Mouse (Mus musculus): Measurements from ENCODE around the gene Mrpl48. TPM values are rescaled to one million over a fixed set of nuclear protein-coding genes. Genes with fewer than 3 reads are reported as not detected.

Gene Mrpl48
- polyA plus RNA-seq, 1 experiment from 2014 or later, result 89.5 TPM

DNA sequence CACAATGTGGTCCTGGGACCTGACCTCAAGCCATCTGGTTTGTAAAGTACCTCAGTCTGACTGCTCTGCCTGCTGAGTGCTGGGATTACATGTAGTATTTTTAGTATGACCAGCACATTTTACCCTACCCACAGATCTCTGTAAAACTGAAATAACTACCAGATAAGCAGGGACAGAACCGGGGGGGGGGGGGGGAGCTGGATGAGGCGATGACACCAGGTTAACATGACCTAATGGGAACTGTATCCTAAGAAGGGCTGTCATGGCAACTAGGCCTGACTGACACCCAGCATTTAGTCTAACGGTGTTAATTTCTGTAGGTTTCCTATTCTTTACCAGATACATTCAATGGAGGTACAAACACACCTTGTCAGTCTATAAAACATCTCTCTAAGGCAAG, 58.3 kb downstream of the Mrpl48 start:
- ATAC-seq (ENCODE audit: low FRiP score) (no peak), DNase-seq (ENCODE audit: low spot score) (no peak)
- Histone ChIP-seq H3K27ac (no peak overlapping the region), H3K4me2 (replicated peaks) (no peak overlapping the region), H3K9ac (no peak overlapping the region), H3K4me3 (replicated peaks; ENCODE audit: low read length) (no peak overlapping the region), H3K36me3 (replicated peaks; ENCODE audit: control insufficient read depth, insufficient read depth) (peaks cover 29% of the 10 kb centered on the region), H3K27me3 (ENCODE audit: control insufficient read depth, insufficient read depth, low read length) (no peaks in the 10 kb centered on the region), H3K9me3 (ENCODE audit: control insufficient read depth, low read length) (no peaks in the 10 kb centered on the region), H3K4me1 (replicated peaks; ENCODE audit: control insufficient read depth, insufficient read depth, low read length) (0 out of 2 replicates have a peak, but pooled peaks cover under 1% of the 10 kb centered on the region)
- WGBS, result 96% methylated on average over 3 of the region's 3 CpGs

- ATAC-seq (ENCODE audit: low FRiP score) (no peak), DNase-seq (ENCODE audit: low spot score) (no peak)
- Histone ChIP-seq H3K4me1 (replicated peaks; ENCODE audit: control insufficient read depth, insufficient read depth, low read length) (no peaks in the 10 kb centered on the region), H3K4me3 (replicated peaks; ENCODE audit: low read length) (no peak overlapping the region), H3K36me3 (replicated peaks; ENCODE audit: control insufficient read depth, insufficient read depth) (peaks cover 29% of the 10 kb centered on the region), H3K27ac (no peak overlapping the region), H3K27me3 (ENCODE audit: control insufficient read depth, insufficient read depth, low read length) (no peaks in the 10 kb centered on the region), H3K9ac (no peak overlapping the region), H3K9me3 (ENCODE audit: control insufficient read depth, low read length) (no peaks in the 10 kb centered on the region), H3K4me2 (replicated peaks) (no peak overlapping the region)
- 81% methylated on average over 4 of the region's 4 CpGs for WGBS
Measured at GRCm38 (mm10) chr7:100547631-100548030, 60.5 kb downstream of the Mrpl48 start.

GRCm38 (mm10) chr7:100544437-100544836, 63.7 kb downstream of the Mrpl48 start:
- Histone ChIP-seq H3K36me3 (replicated peaks; ENCODE audit: control insufficient read depth, insufficient read depth) (peaks cover 35% of the 10 kb centered on the region), H3K27me3 (ENCODE audit: control insufficient read depth, insufficient read depth, low read length) (no peaks in the 10 kb centered on the region), H3K4me2 (replicated peaks) (no peak overlapping the region), H3K9ac (no peak overlapping the region), H3K27ac (no peak overlapping the region), H3K9me3 (ENCODE audit: control insufficient read depth, low read length) (no peaks in the 10 kb centered on the region), H3K4me3 (replicated peaks; ENCODE audit: low read length) (no peak overlapping the region), H3K4me1 (replicated peaks; ENCODE audit: control insufficient read depth, insufficient read depth, low read length) (no peaks in the 10 kb centered on the region)
- DNase-seq (ENCODE audit: low spot score) (no peak), ATAC-seq (ENCODE audit: low FRiP score) (no peak)
- 76% methylated on average over 1 of the region's 1 CpGs for WGBS

DNA sequence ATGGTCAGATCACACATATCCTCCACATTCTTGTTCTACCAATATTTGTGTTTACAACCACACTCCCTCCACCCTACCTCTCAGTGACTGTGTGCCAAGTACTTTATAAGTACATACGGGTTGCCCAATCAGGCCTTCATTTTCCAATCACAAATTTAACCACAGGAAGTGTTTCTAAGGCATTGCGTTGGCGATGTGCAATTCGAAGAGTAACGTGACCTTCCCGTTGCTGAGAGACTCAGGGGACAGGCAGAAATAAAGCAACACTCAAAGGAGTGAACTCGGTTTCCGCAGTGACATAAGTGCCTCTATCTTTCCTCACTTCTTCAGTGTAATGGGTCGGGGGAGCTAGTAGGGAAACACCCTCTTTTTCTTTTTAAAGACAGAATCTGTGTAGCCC, 68.6 kb downstream of the Mrpl48 start:
- H3K9me3 ChIP-seq (ENCODE audit: control insufficient read depth, low read length), result no peaks in the 10 kb centered on the region
- no peak overlapping the region for H3K9ac ChIP-seq
- H3K36me3 ChIP-seq (replicated peaks; ENCODE audit: control insufficient read depth, insufficient read depth), result peaks cover 20% of the 10 kb centered on the region
- no peak overlapping the region for H3K27ac ChIP-seq
- WGBS, result 95% methylated on average over 9 of the region's 9 CpGs
- DNase-seq (ENCODE audit: low spot score), result no peak
- H3K4me1 ChIP-seq (replicated peaks; ENCODE audit: control insufficient read depth, insufficient read depth, low read length), result peaks cover 11% of the 10 kb centered on the region
- H3K4me2 ChIP-seq (replicated peaks), result no peak overlapping the region
- H3K4me3 ChIP-seq (replicated peaks; ENCODE audit: low read length), result no peak overlapping the region
- no peak for ATAC-seq (ENCODE audit: low FRiP score)
- no peaks in the 10 kb centered on the region for H3K27me3 ChIP-seq (ENCODE audit: control insufficient read depth, insufficient read depth, low read length)

DNA sequence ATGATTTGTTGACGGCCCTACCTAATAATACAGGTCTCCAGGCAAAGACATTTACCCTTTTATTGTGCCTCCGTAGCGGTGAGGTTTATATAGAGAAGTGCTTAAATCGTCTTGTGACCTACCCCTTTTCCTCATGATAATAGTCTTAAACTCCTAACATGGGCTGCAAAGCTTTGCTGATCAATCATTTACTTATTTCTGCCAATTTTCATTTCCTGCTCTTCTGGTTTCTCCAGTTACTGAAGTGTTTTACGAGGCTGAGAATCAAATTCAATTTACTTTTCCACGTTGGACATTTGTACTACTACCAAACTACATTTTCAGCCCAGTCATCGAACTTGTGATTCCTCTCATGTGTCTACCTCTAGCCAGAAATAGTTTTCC, 70.6 kb downstream of the Mrpl48 start:
- Histone ChIP-seq H3K36me3 (replicated peaks; ENCODE audit: control insufficient read depth, insufficient read depth) (peaks cover 20% of the 10 kb centered on the region), H3K4me3 (replicated peaks; ENCODE audit: low read length) (peak overlapping the region; percentile 57), H3K4me2 (replicated peaks) (peak overlapping the region; percentile 62), H3K9ac (peak overlapping the region; percentile 71), H3K4me1 (replicated peaks; ENCODE audit: control insufficient read depth, insufficient read depth, low read length) (peaks cover 11% of the 10 kb centered on the region), H3K27ac (peak overlapping the region; percentile 87), H3K27me3 (ENCODE audit: control insufficient read depth, insufficient read depth, low read length) (no peaks in the 10 kb centered on the region), H3K9me3 (ENCODE audit: control insufficient read depth, low read length) (no peaks in the 10 kb centered on the region)
- 39% methylated on average over 7 of the region's 7 CpGs for WGBS
- no peak for DNase-seq (ENCODE audit: low spot score)
- no peak for ATAC-seq (ENCODE audit: low FRiP score)

DNA sequence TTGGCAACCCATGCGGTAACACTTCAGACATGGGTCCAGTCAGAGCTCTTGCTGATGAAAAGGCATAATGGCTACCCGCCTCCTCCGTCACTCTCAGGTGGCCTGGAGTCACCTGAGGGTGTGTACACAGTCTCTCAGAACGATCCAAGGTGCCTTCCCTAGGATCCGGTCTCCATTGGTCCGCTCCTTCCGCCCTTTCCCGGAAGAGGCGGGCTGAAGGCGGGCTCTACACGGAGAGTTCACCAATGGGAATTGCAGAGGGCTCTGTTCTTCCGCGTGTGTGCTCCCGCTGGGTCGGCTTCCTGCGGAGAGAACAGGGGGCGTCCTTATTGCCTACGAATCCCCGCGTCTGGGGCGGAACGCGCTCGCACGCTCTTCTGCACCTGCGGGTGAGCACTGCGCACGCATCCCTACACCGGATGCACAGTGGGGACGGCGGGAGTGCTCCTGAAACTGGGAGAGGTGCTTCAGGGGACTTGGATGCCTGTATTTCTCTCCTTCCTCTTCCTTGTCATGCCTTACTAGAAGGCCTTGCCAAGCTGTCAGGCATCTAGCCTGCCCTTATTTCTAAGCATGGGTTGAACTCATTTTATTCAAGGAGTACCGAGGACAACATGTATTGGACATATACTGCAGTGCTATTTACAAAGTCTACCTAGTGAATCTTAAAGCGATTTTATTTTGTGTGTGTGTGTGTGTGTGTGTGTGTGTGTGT, 71.1 kb downstream of the Mrpl48 start, which contains the start of gene Coa4:
Coa4 (plus strand) TSS at position 268 of the 715 bp plus-strand sequence.
- Histone ChIP-seq H3K9me3 (ENCODE audit: control insufficient read depth, low read length) (no peaks in the 10 kb centered on the region), H3K27me3 (ENCODE audit: control insufficient read depth, insufficient read depth, low read length) (no peaks in the 10 kb centered on the region), H3K4me1 (replicated peaks; ENCODE audit: control insufficient read depth, insufficient read depth, low read length) (peaks cover 11% of the 10 kb centered on the region), H3K4me3 (replicated peaks; ENCODE audit: low read length) (peak within 1 kb of the TSS; percentile 57), H3K27ac (peak within 1 kb of the TSS; percentile 87), H3K36me3 (replicated peaks; ENCODE audit: control insufficient read depth, insufficient read depth) (peaks cover 20% of the 10 kb centered on the region), H3K9ac (peak within 1 kb of the TSS; percentile 71), H3K4me2 (replicated peaks) (peak within 1 kb of the TSS; percentile 62)
- under 1% methylated on average over 33 of the region's 33 CpGs for WGBS
- ATAC-seq (ENCODE audit: low FRiP score), result peak; percentile 99
- DNase-seq (ENCODE audit: low spot score), result peak; percentile 92

- Histone ChIP-seq H3K27ac (no peak overlapping the region), H3K27me3 (ENCODE audit: control insufficient read depth, insufficient read depth, low read length) (no peaks in the 10 kb centered on the region), H3K36me3 (replicated peaks; ENCODE audit: control insufficient read depth, insufficient read depth) (peaks cover 20% of the 10 kb centered on the region), H3K4me3 (replicated peaks; ENCODE audit: low read length) (peak overlapping the region; percentile 57; the same call in 1 of the 2 replicates), H3K9ac (no peak overlapping the region), H3K9me3 (ENCODE audit: control insufficient read depth, low read length) (no peaks in the 10 kb centered on the region), H3K4me1 (replicated peaks; ENCODE audit: control insufficient read depth, insufficient read depth, low read length) (peaks cover 11% of the 10 kb centered on the region), H3K4me2 (replicated peaks) (peak overlapping the region; percentile 62; the same call in 1 of the 2 replicates)
- no peak for DNase-seq (ENCODE audit: low spot score)
- 82% methylated on average over 2 of the region's 2 CpGs for WGBS
- ATAC-seq (ENCODE audit: low FRiP score), result no peak
Measured at GRCm38 (mm10) chr7:100535831-100536230, 72.3 kb downstream of the Mrpl48 start.

DNA sequence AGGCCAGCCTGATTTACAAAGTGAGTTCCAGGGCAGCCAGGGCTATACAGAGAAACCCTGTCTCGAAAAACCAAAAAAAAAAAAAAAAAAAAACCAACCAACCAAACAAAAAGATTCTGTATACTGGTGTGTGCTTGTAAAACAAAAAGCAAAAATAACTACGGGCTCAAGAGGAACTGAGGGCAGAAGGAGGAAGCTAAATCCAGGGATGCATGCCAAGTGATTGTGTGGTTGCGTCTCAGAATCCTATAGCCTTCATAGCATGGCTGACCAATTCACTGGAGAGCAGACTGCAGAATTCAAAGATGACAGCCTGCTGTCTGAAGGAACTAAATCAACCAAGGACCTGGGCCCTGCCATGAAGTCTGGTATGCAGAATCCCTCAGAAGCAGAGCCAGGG, 73.9 kb downstream of the Mrpl48 start:
- H3K36me3 ChIP-seq (replicated peaks; ENCODE audit: control insufficient read depth, insufficient read depth), result peaks cover 3% of the 10 kb centered on the region
- no peak for DNase-seq (ENCODE audit: low spot score)
- peaks cover 11% of the 10 kb centered on the region for H3K4me1 ChIP-seq (replicated peaks; ENCODE audit: control insufficient read depth, insufficient read depth, low read length)
- no peak for ATAC-seq (ENCODE audit: low FRiP score)
- H3K27ac ChIP-seq, result no peak overlapping the region
- WGBS, result 82% methylated on average over 3 of the region's 3 CpGs
- H3K27me3 ChIP-seq (ENCODE audit: control insufficient read depth, insufficient read depth, low read length), result no peaks in the 10 kb centered on the region
- H3K4me3 ChIP-seq (replicated peaks; ENCODE audit: low read length), result no peak overlapping the region
- H3K4me2 ChIP-seq (replicated peaks), result no peak overlapping the region
- H3K9me3 ChIP-seq (ENCODE audit: control insufficient read depth, low read length), result no peaks in the 10 kb centered on the region
- H3K9ac ChIP-seq, result no peak overlapping the region

DNA sequence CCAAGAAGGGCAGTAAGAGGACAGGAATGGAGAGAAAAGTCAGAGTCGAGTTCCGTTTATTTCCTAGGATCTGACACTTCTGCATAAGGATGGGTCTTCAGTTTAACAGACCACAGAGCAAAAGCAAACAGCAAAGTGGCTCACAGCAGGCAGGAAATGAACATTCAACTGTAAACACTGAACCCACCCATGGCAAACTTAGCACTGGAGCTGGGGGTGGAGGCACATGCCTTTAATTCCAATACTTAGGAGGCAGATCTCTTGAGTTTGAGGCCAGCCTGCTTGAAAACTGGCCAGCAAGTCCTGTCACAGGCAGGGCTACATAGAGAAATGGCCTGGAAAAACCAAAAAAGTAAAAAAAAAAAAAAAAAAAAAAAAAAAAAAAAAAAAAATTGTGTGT, 74.6 kb downstream of the Mrpl48 start:
- Histone ChIP-seq H3K9me3 (ENCODE audit: control insufficient read depth, low read length) (no peaks in the 10 kb centered on the region), H3K27ac (no peak overlapping the region), H3K9ac (no peak overlapping the region), H3K27me3 (ENCODE audit: control insufficient read depth, insufficient read depth, low read length) (no peaks in the 10 kb centered on the region), H3K36me3 (replicated peaks; ENCODE audit: control insufficient read depth, insufficient read depth) (no peaks in the 10 kb centered on the region), H3K4me1 (replicated peaks; ENCODE audit: control insufficient read depth, insufficient read depth, low read length) (peaks cover 11% of the 10 kb centered on the region), H3K4me2 (replicated peaks) (no peak overlapping the region), H3K4me3 (replicated peaks; ENCODE audit: low read length) (no peak overlapping the region)
- ATAC-seq (ENCODE audit: low FRiP score) (no peak), DNase-seq (ENCODE audit: low spot score) (no peak)
- WGBS, result 75% methylated on average over 2 of the region's 2 CpGs

All from hindbrain, embryonic 14.5 days (tissue).